Mouse (Mus musculus) adrenal gland, adult (tissue): ENCODE data around the gene Gtf3c1.
"Not testable (repeated sequence)": the region's sequence is repeated elsewhere in the genome, so short reads cannot be mapped to it uniquely, and the experiment has no call there.

ENCODE experiments used
- DNase-seq, 2 experiments: peaks; one replicate each; pipeline ENCODE4 v3.0.0; 2022 to 2023; ENCODE audit warnings: low spot score in 1 of 2; ENCODE audit not compliant: inconsistent age in 2 of 2

Gene Gtf3c1

DNA sequence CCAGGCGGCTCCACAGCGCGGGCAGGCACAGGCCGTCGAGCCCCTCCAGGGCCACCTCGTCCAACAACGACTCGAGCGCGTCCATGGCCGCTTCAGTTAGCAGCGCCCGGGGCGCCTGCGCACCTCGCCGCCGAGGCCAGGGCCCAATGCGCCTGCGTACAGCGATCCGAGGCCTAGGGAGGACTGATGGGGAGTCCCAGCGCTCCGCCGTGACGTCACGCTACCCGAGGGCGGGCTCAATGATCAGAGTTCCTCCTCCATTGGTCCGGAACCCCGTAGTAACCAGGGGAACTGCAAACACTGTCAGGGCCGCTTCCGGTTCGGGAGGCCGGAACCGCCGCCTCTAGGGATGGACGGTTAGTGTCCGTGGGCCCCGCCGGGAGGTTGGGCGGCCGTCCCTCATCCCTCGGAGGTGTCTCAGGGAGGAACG is at the start of gene Gtf3c1, which contains the start of gene D430042O09Rik:
Gene Gtf3c1, minus strand, starts transcription at position 188 of the 430 bp plus-strand sequence.
Gene D430042O09Rik, plus strand, starts transcription at position 296 of the 430 bp plus-strand sequence.
- DNase-seq: peak; percentile 100

GRCm38 (mm10) chr7:125756806-125757205 is 49.2 kb upstream of the Gtf3c1 start:
- DNase-seq: peak in 1 of 2 experiments; percentile 74

GRCm38 (mm10) chr7:125753326-125753715 is 45.7 kb upstream of the Gtf3c1 start:
- peak; percentile 74 to 81 for DNase-seq

GRCm38 (mm10) chr7:125752699-125753325 is 45.2 kb upstream of the Gtf3c1 start:
- DNase-seq: peak; percentile 66 to 84

DNA sequence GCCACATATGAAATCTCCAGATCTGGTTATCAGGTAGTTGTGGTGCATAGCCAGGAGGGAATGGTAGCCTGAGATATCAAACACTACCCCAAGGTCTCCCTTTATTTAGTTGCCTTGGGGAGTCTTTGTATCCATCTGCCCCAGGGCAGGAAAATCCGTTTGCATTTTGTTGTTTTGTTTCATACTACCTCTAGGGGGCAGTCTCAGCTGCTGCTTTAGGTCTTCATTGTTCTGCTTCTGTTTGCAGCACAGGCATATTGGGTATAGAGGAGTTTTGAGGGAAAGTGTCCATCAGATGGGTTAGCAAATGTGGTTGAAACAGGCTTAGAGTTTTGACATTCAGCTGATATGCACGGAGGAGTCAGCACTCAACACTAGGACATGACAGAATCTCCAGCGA is 40.6 kb upstream of the Gtf3c1 start:
- DNase-seq: peak in 1 of 2 experiments; percentile 73

DNA sequence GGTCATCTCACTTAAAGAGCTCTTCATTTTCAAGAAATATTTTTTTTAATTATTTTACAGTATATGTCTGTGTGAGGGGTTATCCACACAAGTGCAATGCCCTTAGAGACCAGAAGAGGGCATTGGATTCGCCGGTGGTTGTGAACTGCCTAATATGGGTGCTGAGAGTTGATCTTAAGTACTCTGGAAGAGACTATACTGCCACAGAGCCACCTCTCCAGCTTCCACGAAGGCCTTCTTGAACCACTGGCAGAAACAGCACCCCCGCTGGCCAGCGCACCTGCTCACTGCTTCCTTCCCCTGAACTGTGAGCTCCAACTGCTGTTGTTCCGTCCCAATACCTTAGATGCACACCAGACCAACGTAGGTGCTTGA is 39.7 kb upstream of the Gtf3c1 start:
- DNase-seq: peak in 1 of 2 experiments; percentile 53

GRCm38 (mm10) chr7:125746621-125747315 is 39.2 kb upstream of the Gtf3c1 start:
- DNase-seq: no peak

DNA sequence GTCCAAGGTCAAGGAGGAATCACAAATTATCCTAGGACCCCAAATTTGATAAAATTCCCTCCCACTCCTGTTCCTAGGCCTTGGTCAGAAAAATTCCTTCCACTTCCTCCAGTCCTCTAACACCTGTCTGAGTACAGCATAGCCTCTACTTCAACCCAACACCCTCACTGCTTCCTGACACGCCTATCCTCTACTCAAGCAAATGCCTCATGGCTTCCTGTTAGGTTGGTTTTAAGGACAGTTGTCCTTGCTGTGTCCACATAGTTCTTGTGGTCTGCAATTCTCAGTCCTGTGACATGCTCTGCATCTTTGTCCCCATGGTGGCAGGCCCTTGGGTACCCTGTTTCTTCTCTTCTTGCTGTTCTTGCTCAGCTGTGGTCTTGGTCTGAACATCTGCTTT is 37.2 kb upstream of the Gtf3c1 start:
- DNase-seq: no peak

DNA sequence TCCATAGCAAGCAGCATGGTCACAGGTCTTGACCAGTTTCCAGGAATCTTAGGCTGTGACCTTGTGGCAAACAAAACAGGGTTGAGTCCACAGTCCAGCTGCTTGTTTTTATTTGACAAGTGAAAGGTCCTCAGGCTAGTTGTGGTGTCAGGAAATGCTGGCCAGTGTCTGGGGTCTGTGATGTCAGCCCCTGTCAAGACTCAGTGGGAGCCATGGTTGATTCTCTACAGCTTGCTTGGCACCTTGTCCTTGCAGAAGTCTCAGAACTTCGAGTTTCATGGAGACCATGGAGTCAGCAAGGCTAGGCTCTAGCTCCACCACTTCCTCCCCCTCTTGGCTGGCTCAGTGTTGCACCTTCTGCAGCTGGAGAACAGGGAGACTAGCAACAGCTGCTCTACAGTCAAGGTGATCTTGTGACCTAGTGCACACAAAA is 33.7 kb upstream of the Gtf3c1 start:
- DNase-seq: peak; percentile 29 to 74

DNA sequence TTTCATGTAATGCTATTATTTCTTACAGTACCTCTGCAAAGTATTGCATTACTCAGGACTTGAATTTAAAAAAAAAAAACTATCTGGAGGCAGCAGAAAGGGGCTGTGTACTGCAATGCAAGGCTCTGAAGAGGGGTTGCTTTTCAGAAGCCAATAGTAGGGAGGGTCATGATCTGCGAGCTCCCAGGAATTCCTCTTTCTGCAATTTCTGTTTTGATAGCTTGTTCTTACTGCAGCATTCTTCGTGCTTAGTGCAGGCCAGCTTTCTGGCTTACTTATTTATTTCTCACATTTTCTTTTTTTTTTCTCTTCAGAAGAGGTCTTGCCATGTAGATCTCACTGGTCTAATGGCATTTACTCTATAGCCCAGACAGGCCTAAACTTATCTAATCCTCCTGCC is 32.9 kb upstream of the Gtf3c1 start:
- no peak for DNase-seq

GRCm38 (mm10) chr7:125736366-125737015 is 28.9 kb upstream of the Gtf3c1 start:
- DNase-seq: no peak

DNA sequence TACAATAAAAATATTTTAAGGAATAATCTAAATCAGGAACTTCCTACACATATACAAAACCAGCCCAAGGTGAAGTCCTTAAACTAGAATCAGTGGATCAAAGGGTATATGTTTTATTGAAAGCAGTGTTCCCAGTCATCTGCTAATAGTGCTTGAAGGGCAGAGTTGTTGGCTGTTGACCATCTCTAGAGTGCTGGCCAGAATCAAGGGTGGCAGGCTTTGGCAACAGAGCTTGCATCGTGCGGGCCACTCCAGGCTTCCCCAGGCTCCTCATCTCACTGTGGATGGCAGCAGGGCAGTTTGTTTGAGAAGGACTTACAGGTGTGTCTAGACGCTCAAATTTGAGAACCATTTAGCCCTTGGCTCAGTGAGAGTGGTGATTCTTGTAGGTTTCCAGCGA is 26.2 kb upstream of the Gtf3c1 start:
- DNase-seq: peak in 1 of 2 experiments; percentile 24

- DNase-seq: peak in 1 of 2 experiments; percentile 17
These were observed 24.1 kb upstream of the Gtf3c1 start for GRCm38 (mm10) chr7:125731679-125732078.

GRCm38 (mm10) chr7:125723189-125723972 is 15.8 kb upstream of the Gtf3c1 start:
- no peak for DNase-seq

DNA sequence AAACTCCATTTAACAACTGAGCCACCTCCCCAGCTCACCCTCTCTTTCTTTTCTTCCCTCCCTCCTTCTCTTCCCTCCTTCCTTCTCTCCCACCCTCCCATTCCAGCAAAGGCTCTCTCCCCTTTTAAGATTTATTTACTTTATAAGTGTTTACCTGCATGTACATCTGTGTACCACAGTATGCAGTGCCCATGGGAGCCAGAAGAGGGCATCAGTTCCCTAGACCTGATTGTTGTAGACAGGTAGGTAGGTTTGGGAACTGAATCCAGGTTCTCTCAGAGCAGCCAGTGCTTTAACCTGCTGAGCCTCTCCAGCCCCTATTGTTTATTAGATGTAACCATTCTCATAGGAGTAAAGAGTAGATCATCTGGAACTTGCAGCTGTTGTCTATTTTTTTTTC is 14.5 kb upstream of the Gtf3c1 start:
- DNase-seq: no peak

GRCm38 (mm10) chr7:125721033-125721432 is 13.5 kb upstream of the Gtf3c1 start:
- no peak for DNase-seq

- DNase-seq: no peak
These were observed 12.8 kb upstream of the Gtf3c1 start for GRCm38 (mm10) chr7:125720370-125720769.

DNA sequence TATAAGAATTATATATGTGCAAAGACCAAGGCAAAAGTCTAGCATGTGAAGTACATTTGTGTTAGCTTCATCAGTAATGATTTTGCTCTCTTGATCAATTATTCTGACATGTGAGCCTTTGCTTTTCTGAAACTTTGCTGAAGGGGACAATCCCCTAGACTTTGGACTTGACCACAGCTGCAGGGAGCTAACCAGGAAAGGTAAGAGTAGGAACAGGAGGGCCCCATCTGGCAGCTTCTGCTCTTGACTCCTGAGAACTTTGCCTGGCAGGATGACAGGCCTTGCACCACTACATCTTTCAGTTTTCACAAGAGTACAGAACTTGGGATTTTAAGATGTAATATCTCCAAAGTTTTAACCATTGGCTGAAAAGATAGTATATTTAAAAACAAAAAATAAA is 10.0 kb upstream of the Gtf3c1 start:
- DNase-seq: no peak

- no peak for DNase-seq
These were observed 9.1 kb upstream of the Gtf3c1 start for GRCm38 (mm10) chr7:125716724-125717123.

- DNase-seq: no peak
These were observed 7.2 kb upstream of the Gtf3c1 start for GRCm38 (mm10) chr7:125714803-125715202.

DNA sequence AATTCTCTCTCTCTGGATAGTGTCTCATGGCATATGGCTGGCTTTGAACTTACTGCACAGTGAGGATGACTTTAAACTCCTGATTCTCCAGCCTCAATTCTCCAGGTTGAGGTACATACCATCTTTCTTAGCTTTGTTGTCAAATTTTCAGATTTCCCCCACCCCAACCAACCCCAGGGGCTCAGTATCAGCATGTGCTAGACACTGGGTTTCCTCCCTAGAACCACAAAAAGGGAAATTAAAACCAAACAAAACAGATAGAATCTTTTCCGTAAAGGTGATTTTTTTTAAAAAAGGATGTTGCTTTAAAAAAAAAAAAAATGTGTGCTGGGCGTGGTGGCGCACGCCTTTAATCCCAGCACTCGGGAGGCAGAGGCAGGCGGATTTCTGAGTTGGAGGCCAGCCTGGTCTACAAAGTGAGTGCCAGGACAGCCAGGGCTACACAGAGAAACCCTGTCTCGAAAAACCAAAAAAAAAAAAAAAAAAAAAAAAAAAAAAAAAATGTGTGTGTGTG is 6.0 kb upstream of the Gtf3c1 start:
- DNase-seq: not testable (repeated sequence)
